Mouse (Mus musculus) lung, embryonic 16.5 days (tissue): ENCODE results near the gene Dis3. TPM values are rescaled to one million over a fixed set of nuclear protein-coding genes. Genes with fewer than 3 reads are reported as not detected.

Experiments
- ATAC-seq: fragments of 200-750 bp; cut with Nextera tagmentation; 2 replicates; pipeline ENCODE4 v1.8.0; 2017; ENCODE audit warnings: low read depth, mild to moderate bottlenecking, moderate library complexity
- H3K27ac ChIP-seq: fragments of 300-500 bp; sonication (generic); 2 replicates; pipeline ENCODE4 v1.5.1; 2014; ENCODE audit warnings: mild to moderate bottlenecking, control low read depth, low read length
- H3K27me3 ChIP-seq: fragments of 300-500 bp; sonication (generic); 2 replicates; pipeline ENCODE4 v1.6.1; 2014; ENCODE audit warnings: low read depth, low read length, mixed read lengths; ENCODE audit not compliant: control insufficient read depth, insufficient read depth
- H3K36me3 ChIP-seq: fragments of 300-500 bp; sonication (generic); 2 replicates; pipeline ENCODE4 v1.6.1; 2014; ENCODE audit warnings: low read length; ENCODE audit not compliant: control insufficient read depth, insufficient read depth
- H3K4me1 ChIP-seq: fragments of 300-500 bp; sonication (generic); replicated peaks from 2 replicates; pipeline ENCODE4 v1.6.1; 2014; ENCODE audit warnings: low read length, mixed read lengths; ENCODE audit not compliant: control insufficient read depth, insufficient read depth
- H3K4me2 ChIP-seq: fragments of 300-500 bp; sonication (generic); 2 replicates; pipeline ENCODE4 v1.6.1; 2014; ENCODE audit warnings: low read depth, low read length, control low read depth
- H3K4me3 ChIP-seq: fragments of 300-500 bp; sonication (generic); 2 replicates; pipeline ENCODE4 v1.5.1; 2014; ENCODE audit warnings: mild to moderate bottlenecking, low read length, control low read depth
- H3K9ac ChIP-seq: fragments of 300-500 bp; sonication (generic); 2 replicates; pipeline ENCODE4 v1.6.1; 2014; ENCODE audit warnings: low read length, control low read depth
- H3K9me3 ChIP-seq: fragments of 300-500 bp; sonication (generic); 2 replicates; pipeline ENCODE4 v1.6.1; 2016; ENCODE audit warnings: low read length; ENCODE audit not compliant: control insufficient read depth
- WGBS: fragments of 180-500 bp; shearing (Covaris S2); extraction: QIAGEN DNeasy Blood & Tissue Kit; methylation state at CpG from one replicate; pipeline ENCODE4 v1.1.7; 2014; 5-methylcytosine and 5-hydroxymethylcytosine counted together
- polyA plus RNA-seq: library from polyadenylated mRNA; unstranded; fragments of >200 nt; fragmentation: Nextera tagmentation; extraction: Ambion mirVana; gene quantifications from 2 replicates; pipeline ENCODE4 v1.2.1, GENCODE M21; 2015

Gene Dis3
- polyA plus RNA-seq = 24.1 and 26.9 TPM in 2 replicates

GRCm38 (mm10) chr14:99099267-99099966, at the start of gene Dis3, which contains the start of gene Pibf1:
Gene Dis3, minus strand, starts transcription at chr14:99099770.
Gene Pibf1, plus strand, starts transcription at chr14:99099424.
- Histone ChIP-seq H3K36me3 (peaks cover 25% of the 10 kb centered on the region), H3K27ac (peak within 1 kb of the TSS; percentile 81), H3K4me2 (peak within 1 kb of the TSS; percentile 84), H3K27me3 (no peaks in the 10 kb centered on the region), H3K4me1 (peaks cover 13% of the 10 kb centered on the region), H3K4me3 (peak within 1 kb of the TSS; percentile 100), H3K9ac (peak within 1 kb of the TSS; percentile 95), H3K9me3 (no peaks in the 10 kb centered on the region)
- WGBS = under 1% methylated on average over 73 of the region's 73 CpGs
- peak; percentile 99 for ATAC-seq

GRCm38 (mm10) chr14:99146841-99147240, 47.3 kb upstream of the Dis3 start:
- 93% methylated on average over 1 of the region's 1 CpGs for WGBS
- ATAC-seq = no peak
- Histone ChIP-seq H3K27me3 (no peaks in the 10 kb centered on the region), H3K36me3 (no peaks in the 10 kb centered on the region), H3K4me2 (no peak overlapping the region), H3K4me3 (no peak overlapping the region), H3K4me1 (no peaks in the 10 kb centered on the region), H3K9me3 (no peaks in the 10 kb centered on the region), H3K27ac (no peak overlapping the region), H3K9ac (no peak overlapping the region)

- Histone ChIP-seq H3K9me3 (no peaks in the 10 kb centered on the region), H3K36me3 (peaks cover 2% of the 10 kb centered on the region), H3K9ac (no peak overlapping the region), H3K4me3 (no peak overlapping the region), H3K4me1 (no peaks in the 10 kb centered on the region), H3K27ac (no peak overlapping the region), H3K27me3 (no peaks in the 10 kb centered on the region), H3K4me2 (no peak overlapping the region)
- 25% methylated on average over 15 of the region's 15 CpGs for WGBS
- peak; percentile 78 for ATAC-seq
Observed at GRCm38 (mm10) chr14:99141786-99142633, 42.4 kb upstream of the Dis3 start.

- peaks cover 7% of the 10 kb centered on the region for H3K36me3 ChIP-seq
- 92% methylated on average over 2 of the region's 2 CpGs for WGBS
- no peaks in the 10 kb centered on the region for H3K4me1 ChIP-seq
Observed at GRCm38 (mm10) chr14:99140036-99140435, 40.5 kb upstream of the Dis3 start.

GRCm38 (mm10) chr14:99136297-99136696, 36.7 kb upstream of the Dis3 start:
- no peak for ATAC-seq
- Histone ChIP-seq H3K9ac (no peak overlapping the region), H3K4me3 (no peak overlapping the region), H3K27ac (no peak overlapping the region), H3K9me3 (no peaks in the 10 kb centered on the region), H3K36me3 (peaks cover 7% of the 10 kb centered on the region), H3K4me2 (no peak overlapping the region), H3K4me1 (no peaks in the 10 kb centered on the region), H3K27me3 (no peaks in the 10 kb centered on the region)
- 88% methylated on average over 16 of the region's 16 CpGs for WGBS

More at GRCm38 (mm10) chr14:99140036-99140435, 40.5 kb upstream of the Dis3 start:
- H3K9me3 ChIP-seq = no peaks in the 10 kb centered on the region
- no peak overlapping the region for H3K4me3 ChIP-seq
- H3K27me3 ChIP-seq = no peaks in the 10 kb centered on the region
- H3K27ac ChIP-seq = no peak overlapping the region
- no peak for ATAC-seq
- no peak overlapping the region for H3K4me2 ChIP-seq
- no peak overlapping the region for H3K9ac ChIP-seq

- Histone ChIP-seq H3K4me2 (no peak overlapping the region), H3K9me3 (no peaks in the 10 kb centered on the region), H3K27ac (no peak overlapping the region), H3K9ac (no peak overlapping the region), H3K4me3 (no peak overlapping the region), H3K36me3 (peaks cover 7% of the 10 kb centered on the region), H3K27me3 (no peaks in the 10 kb centered on the region), H3K4me1 (no peaks in the 10 kb centered on the region)
- ATAC-seq = no peak
- WGBS = 85% methylated on average over 9 of the region's 9 CpGs
Observed at GRCm38 (mm10) chr14:99135761-99136160, 36.2 kb upstream of the Dis3 start.

- Histone ChIP-seq H3K9ac (no peak overlapping the region), H3K36me3 (peaks cover 7% of the 10 kb centered on the region)
- WGBS = 92% methylated on average over 2 of the region's 2 CpGs
Observed at GRCm38 (mm10) chr14:99134048-99134447, 34.5 kb upstream of the Dis3 start.

GRCm38 (mm10) chr14:99129050-99129449, 29.5 kb upstream of the Dis3 start:
- WGBS = 80% methylated on average over 2 of the region's 2 CpGs
- no peak overlapping the region for H3K4me2 ChIP-seq
- no peaks in the 10 kb centered on the region for H3K4me1 ChIP-seq
- H3K27me3 ChIP-seq = no peaks in the 10 kb centered on the region
- H3K27ac ChIP-seq = no peak overlapping the region
- no peak overlapping the region for H3K9ac ChIP-seq
- H3K4me3 ChIP-seq = no peak overlapping the region
- no peak for ATAC-seq
- no peaks in the 10 kb centered on the region for H3K9me3 ChIP-seq
- no peaks in the 10 kb centered on the region; the same call in 1 of the 2 replicates for H3K36me3 ChIP-seq

More at GRCm38 (mm10) chr14:99134048-99134447, 34.5 kb upstream of the Dis3 start:
- Histone ChIP-seq H3K4me3 (no peak overlapping the region), H3K4me1 (no peaks in the 10 kb centered on the region), H3K27ac (no peak overlapping the region), H3K9me3 (no peaks in the 10 kb centered on the region), H3K27me3 (no peaks in the 10 kb centered on the region), H3K4me2 (no peak overlapping the region)
- no peak for ATAC-seq

- Histone ChIP-seq H3K9ac (no peak overlapping the region), H3K36me3 (no peaks in the 10 kb centered on the region), H3K9me3 (no peaks in the 10 kb centered on the region), H3K4me2 (no peak overlapping the region), H3K4me3 (no peak overlapping the region), H3K4me1 (no peaks in the 10 kb centered on the region), H3K27ac (no peak overlapping the region), H3K27me3 (no peaks in the 10 kb centered on the region)
- 61% methylated on average over 1 of the region's 1 CpGs for WGBS
- no peak for ATAC-seq
Observed at GRCm38 (mm10) chr14:99127509-99127908, 27.9 kb upstream of the Dis3 start.
